Mouse (Mus musculus): Measurements from ENCODE around the gene Psenen. TPM values are rescaled to one million over a fixed set of nuclear protein-coding genes. Genes with fewer than 3 reads are reported as not detected.

The Psenen gene
- polyA plus RNA-seq, 1 experiment = 223 TPM

GRCm38 (mm10) chr7:30594510-30595024 lies 31.1 kb upstream of the Psenen start:
- no peak for TF ChIP-seq POLR2A (IDR thresholded peaks at IDR 0.05; ENCODE audit: low read depth, low read length)
- TF ChIP-seq CTCF (conservative IDR thresholded peaks at IDR 0.05; ENCODE audit: insufficient read depth, insufficient read length, low read depth, low read length) = no peak
- no peak for DNase-seq
- 63% methylated on average over 4 of the region's 4 CpGs for WGBS
- Histone ChIP-seq H3K4me1 (ENCODE audit: control insufficient read depth, insufficient read depth, low read length) (peaks cover 4% of the 10 kb centered on the region; the same call in 1 of the 2 replicates), H3K36me3 (ENCODE audit: control insufficient read depth, insufficient read depth, low read length) (no peaks in the 10 kb centered on the region), H3K27me3 (replicated peaks; ENCODE audit: control insufficient read depth, insufficient read depth, low read length) (no peaks in the 10 kb centered on the region; the same call in 1 of the 2 replicates), H3K4me3 (ENCODE audit: insufficient read depth, low read depth, low read length) (no peak overlapping the region), H3K27ac (ENCODE audit: insufficient read depth, low read depth, low read length) (no peak overlapping the region)

- Histone ChIP-seq H3K4me3 (ENCODE audit: insufficient read depth, low read depth, low read length) (no peak overlapping the region), H3K4me1 (ENCODE audit: control insufficient read depth, insufficient read depth, low read length) (peaks cover 4% of the 10 kb centered on the region; the same call in 1 of the 2 replicates), H3K27me3 (replicated peaks; ENCODE audit: control insufficient read depth, insufficient read depth, low read length) (no peaks in the 10 kb centered on the region; the same call in 1 of the 2 replicates), H3K27ac (ENCODE audit: insufficient read depth, low read depth, low read length) (no peak overlapping the region), H3K36me3 (ENCODE audit: control insufficient read depth, insufficient read depth, low read length) (no peaks in the 10 kb centered on the region)
- TF ChIP-seq POLR2A (IDR thresholded peaks at IDR 0.05; ENCODE audit: low read depth, low read length) (no peak), CTCF (conservative IDR thresholded peaks at IDR 0.05; ENCODE audit: insufficient read depth, insufficient read length, low read depth, low read length) (no peak)
- 77% methylated on average over 10 of the region's 10 CpGs for WGBS
- no peak for DNase-seq
These were observed 30.4 kb upstream of the Psenen start for GRCm38 (mm10) chr7:30593579-30594509.

DNA sequence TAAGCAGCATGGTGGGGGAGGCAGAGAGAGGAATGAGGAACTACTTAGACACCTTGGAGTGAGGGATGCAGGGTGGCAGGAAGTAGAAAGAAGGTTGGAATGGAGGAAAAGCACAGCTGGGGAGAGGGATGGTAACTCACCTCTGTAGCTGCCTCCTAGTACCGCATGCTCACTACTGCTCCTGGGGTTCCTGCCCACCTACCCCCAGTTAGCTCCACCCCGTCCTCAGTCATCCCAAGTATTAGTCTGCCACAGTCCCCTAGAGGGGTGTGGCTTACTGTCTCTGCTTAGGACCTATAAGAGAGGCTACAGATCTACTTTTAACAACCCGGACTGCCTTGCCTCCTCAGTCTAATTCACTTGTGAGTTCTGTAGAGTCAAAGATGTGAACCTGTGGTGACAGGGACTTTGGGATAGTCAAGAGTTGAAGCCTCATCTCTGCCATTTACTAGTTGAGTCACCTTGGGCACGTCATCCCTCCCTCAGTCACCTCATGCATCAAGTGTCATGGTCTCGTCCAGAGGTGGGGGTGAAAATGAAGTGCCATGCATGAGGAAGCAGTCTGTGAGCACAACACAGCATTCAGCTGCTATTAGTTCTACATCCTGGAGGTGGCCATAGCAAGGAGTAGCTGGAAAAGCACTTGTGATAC lies 29.5 kb upstream of the Psenen start:
- Histone ChIP-seq H3K4me3 (ENCODE audit: insufficient read depth, low read depth, low read length) (no peak overlapping the region), H3K27ac (ENCODE audit: insufficient read depth, low read depth, low read length) (no peak overlapping the region), H3K36me3 (ENCODE audit: control insufficient read depth, insufficient read depth, low read length) (no peaks in the 10 kb centered on the region), H3K4me1 (ENCODE audit: control insufficient read depth, insufficient read depth, low read length) (peaks cover 4% of the 10 kb centered on the region; the same call in 1 of the 2 replicates), H3K27me3 (replicated peaks; ENCODE audit: control insufficient read depth, insufficient read depth, low read length) (no peaks in the 10 kb centered on the region)
- DNase-seq = no peak
- WGBS = 63% methylated on average over 5 of the region's 5 CpGs
- TF ChIP-seq POLR2A (IDR thresholded peaks at IDR 0.05; ENCODE audit: low read depth, low read length) (no peak), CTCF (conservative IDR thresholded peaks at IDR 0.05; ENCODE audit: insufficient read depth, insufficient read length, low read depth, low read length) (no peak)

GRCm38 (mm10) chr7:30591605-30591951 lies 28.2 kb upstream of the Psenen start:
- DNase-seq = no peak
- Histone ChIP-seq H3K27me3 (replicated peaks; ENCODE audit: control insufficient read depth, insufficient read depth, low read length) (no peaks in the 10 kb centered on the region), H3K4me3 (ENCODE audit: insufficient read depth, low read depth, low read length) (no peak overlapping the region), H3K27ac (ENCODE audit: insufficient read depth, low read depth, low read length) (no peak overlapping the region), H3K4me1 (ENCODE audit: control insufficient read depth, insufficient read depth, low read length) (peaks cover 10% of the 10 kb centered on the region; the same call in 1 of the 2 replicates), H3K36me3 (ENCODE audit: control insufficient read depth, insufficient read depth, low read length) (no peaks in the 10 kb centered on the region)
- no peak for TF ChIP-seq CTCF (conservative IDR thresholded peaks at IDR 0.05; ENCODE audit: insufficient read depth, insufficient read length, low read depth, low read length)
- WGBS = 73% methylated on average over 4 of the region's 4 CpGs

DNA sequence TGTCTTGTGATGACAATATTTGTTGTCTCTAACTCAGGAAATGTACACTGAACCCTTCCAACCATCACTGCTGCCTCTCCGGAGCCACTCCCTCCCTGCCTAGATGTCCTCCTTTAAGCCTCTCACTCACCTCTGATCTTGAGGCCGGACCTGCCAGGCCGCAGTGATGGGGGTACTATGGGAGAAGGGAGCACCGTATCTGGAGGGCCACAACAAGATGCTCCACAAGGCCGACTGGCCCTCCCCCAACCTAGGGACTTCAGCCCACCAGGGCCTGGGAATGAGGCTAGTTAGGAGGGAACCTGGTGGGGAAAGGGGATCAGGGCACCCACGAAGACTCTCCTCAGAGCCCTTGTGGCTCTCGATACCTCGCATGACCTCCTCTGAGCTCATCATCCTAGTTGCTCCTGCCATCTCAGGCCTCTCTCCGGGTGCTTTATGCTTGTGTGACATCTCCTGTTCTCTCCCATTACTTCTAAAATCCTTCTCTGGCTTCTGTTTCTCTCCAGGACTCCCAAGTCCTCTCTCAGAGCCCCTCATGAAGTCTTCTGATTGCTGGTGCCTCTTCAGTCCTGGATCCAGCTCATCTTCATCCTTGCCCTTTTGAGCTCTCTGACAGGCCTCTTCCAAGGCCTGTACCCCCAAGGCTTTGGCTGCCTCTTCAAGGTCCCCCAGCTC lies 27.6 kb upstream of the Psenen start:
- Histone ChIP-seq H3K27me3 (replicated peaks; ENCODE audit: control insufficient read depth, insufficient read depth, low read length) (no peaks in the 10 kb centered on the region), H3K36me3 (ENCODE audit: control insufficient read depth, insufficient read depth, low read length) (no peaks in the 10 kb centered on the region), H3K27ac (ENCODE audit: insufficient read depth, low read depth, low read length) (no peak overlapping the region), H3K4me1 (ENCODE audit: control insufficient read depth, insufficient read depth, low read length) (peaks cover 10% of the 10 kb centered on the region; the same call in 1 of the 2 replicates), H3K4me3 (ENCODE audit: insufficient read depth, low read depth, low read length) (no peak overlapping the region)
- no peak for DNase-seq
- TF ChIP-seq CTCF (conservative IDR thresholded peaks at IDR 0.05; ENCODE audit: insufficient read depth, insufficient read length, low read depth, low read length) (no peak), POLR2A (IDR thresholded peaks at IDR 0.05; ENCODE audit: low read depth, low read length) (no peak)
- 89% methylated on average over 9 of the region's 9 CpGs for WGBS

DNA sequence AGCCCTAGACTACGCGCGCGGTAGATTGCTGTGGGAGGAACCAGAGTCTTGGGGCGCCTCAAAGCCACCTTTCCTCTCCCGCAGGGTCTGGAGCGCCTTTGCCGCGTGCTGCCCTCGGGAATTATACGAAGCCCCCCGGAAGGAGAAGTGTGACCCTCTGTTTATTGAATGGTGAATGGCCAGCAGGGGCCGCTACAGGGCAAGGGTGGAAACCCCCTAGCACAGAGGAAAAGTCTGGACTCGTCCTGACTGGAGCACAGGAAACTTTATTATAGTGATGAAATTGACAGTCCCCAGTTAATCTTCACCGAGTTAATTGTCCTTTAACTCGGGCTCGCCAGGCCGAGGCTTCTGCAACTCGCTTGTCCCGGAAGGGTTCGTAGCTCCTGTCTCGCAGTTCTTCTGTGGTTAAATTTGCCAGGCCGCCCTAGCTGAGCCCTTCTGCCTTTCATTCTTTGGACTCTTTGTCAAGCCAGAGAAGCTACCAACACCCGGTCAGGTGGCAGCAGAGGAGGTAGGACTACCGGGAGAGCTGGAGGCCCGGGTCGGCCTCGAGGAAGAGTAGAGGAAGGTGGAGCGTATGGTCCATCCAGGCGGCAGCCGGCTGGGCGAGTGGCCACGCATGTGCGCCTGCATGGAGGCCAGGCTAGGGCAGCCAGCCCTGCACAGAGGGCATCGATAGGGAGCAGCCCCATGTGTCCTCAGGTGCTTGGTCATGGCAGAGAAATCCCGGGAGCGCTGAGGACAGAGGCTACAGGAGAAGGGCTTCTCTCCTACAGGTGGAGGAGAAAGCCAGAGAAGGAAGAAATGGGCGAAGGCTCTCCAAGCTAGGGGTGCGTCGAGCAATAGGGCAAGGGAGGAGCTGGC lies 26.2 kb upstream of the Psenen start:
- peak overlapping the region; percentile 61 for H3K4me3 ChIP-seq (ENCODE audit: insufficient read depth, low read depth, low read length)
- peaks cover 10% of the 10 kb centered on the region; the same call in 1 of the 2 replicates for H3K4me1 ChIP-seq (ENCODE audit: control insufficient read depth, insufficient read depth, low read length)
- 16% methylated on average over 40 of the region's 40 CpGs for WGBS
- TF ChIP-seq POLR2A (IDR thresholded peaks at IDR 0.05; ENCODE audit: low read depth, low read length) = no peak
- TF ChIP-seq CTCF (conservative IDR thresholded peaks at IDR 0.05; ENCODE audit: insufficient read depth, insufficient read length, low read depth, low read length) = peak; percentile 86
- DNase-seq = peak; percentile 92
- H3K27me3 ChIP-seq (replicated peaks; ENCODE audit: control insufficient read depth, insufficient read depth, low read length) = no peaks in the 10 kb centered on the region
- no peaks in the 10 kb centered on the region for H3K36me3 ChIP-seq (ENCODE audit: control insufficient read depth, insufficient read depth, low read length)
- peak overlapping the region; percentile 82 for H3K27ac ChIP-seq (ENCODE audit: insufficient read depth, low read depth, low read length)

All from kidney, adult 2 months (tissue).